Mouse (Mus musculus): ENCODE results near the gene Fzr1. TPM values are rescaled to one million over a fixed set of nuclear protein-coding genes. Genes with fewer than 3 reads are reported as not detected.

Gene Fzr1
- total and polyA plus RNA-seq, 3 experiments: 33.1 to 75.4 (median 44.5) TPM

- TF ChIP-seq MEF2A (IDR thresholded peaks at IDR 0.05; ENCODE audit: borderline replicate concordance, low read depth, low read length) (peak; percentile 53; the same call in 1 of the 2 replicates), TCF12 (IDR thresholded peaks at IDR 0.05; ENCODE audit: low read depth, low read length) (peak; percentile 51), MAX (IDR thresholded peaks at IDR 0.05; ENCODE audit: low read length) (peak; percentile 48; the same call in 1 of the 2 replicates), EP300 (IDR thresholded peaks at IDR 0.05; ENCODE audit: low read length) (no peak), SMC3 (IDR thresholded peaks at IDR 0.05; ENCODE audit: low read depth, low read length) (peak; percentile 51), POLR2AphosphoS2 (IDR thresholded peaks at IDR 0.05; ENCODE audit: low read depth, low read length) (no peak), USF2 (conservative IDR thresholded peaks at IDR 0.05; ENCODE audit: low read depth, low read length) (no peak), KAT2A (IDR thresholded peaks at IDR 0.05; ENCODE audit: insufficient replicate concordance, low read length) (peak; percentile 76; the same call in 1 of the 2 replicates), PAX5 (IDR thresholded peaks at IDR 0.05; ENCODE audit: low read length) (no peak), NELFE (IDR thresholded peaks at IDR 0.05; ENCODE audit: low read depth, low read length) (no peak)
Observed at GRCm38 (mm10) chr10:81350351-81351063, 27.8 kb downstream of the Fzr1 start, which contains the start of gene Hmg20b (continued).

DNA sequence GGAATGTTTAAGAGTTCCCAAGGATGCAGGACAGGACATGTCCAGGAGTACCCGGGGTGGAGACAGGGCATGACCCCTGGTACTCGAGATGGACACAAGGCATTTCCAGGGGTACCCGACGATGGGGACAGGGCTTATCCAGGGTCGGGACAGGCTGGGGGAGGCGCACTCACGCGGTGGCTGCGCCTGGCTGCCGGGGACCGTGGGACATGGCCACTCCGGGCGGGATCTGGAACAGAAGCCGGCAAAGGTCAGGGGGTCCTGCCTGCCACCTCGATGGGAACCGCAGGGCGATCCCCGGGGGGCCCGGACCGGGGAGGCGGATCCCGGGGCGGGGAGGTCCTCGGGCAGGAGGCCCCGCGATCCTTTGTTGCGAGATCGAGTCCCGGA lies 28.4 kb downstream of the Fzr1 start:
- TF ChIP-seq TCF12 (IDR thresholded peaks at IDR 0.05; ENCODE audit: low read depth, low read length): no peak
- peaks cover 7 to 36% of the 10 kb centered on the region in 2 experiments for H3K4me1 ChIP-seq (ENCODE audit: control insufficient read depth in 1 of 2, insufficient read depth in 2 of 2)
- 0 out of 2 replicates have a peak overlapping the region, but pooled peaks have one; percentile 2 for H3K27ac ChIP-seq (ENCODE audit: insufficient read depth, low read depth)
- H3K36me3 ChIP-seq (replicated peaks in 1 of 2; ENCODE audit: control insufficient read depth in 1 of 2, insufficient read depth in 1 of 2, low read length in 1 of 2): peaks cover 20 to 37% of the 10 kb centered on the region in 2 experiments
- in situ Hi-C loops (cut with MboI; ENCODE audit: low pct_ligation_motif_present, low pct_unique_long_range_greater_than_20kb, low sequenced_read_pairs): loop anchor here (10.0 kb wide), 1 partner anchor 155 kb away; no protein-coding TSS in a partner anchor
- H3K4me3 ChIP-seq (replicated peaks in 1 of 3; ENCODE audit: low read depth in 2 of 3, low read length in 2 of 3, poor library complexity in 1 of 3): peak overlapping the region; percentile 74 to 89 (median 80)
- no peaks in the 10 kb centered on the region for H3K79me2 ChIP-seq (replicated peaks; ENCODE audit: control insufficient read depth, extremely low read depth, insufficient read depth, poor library complexity, severe bottlenecking)
- dilution Hi-C loops (cut with MboI; ENCODE audit: extremely low pct_ligation_motif_present, extremely low pct_unique_long_range_greater_than_20kb, low sequenced_read_pairs): no loop called here
- no peak for DNase-seq (ENCODE audit: extremely low read depth)
- H3K27me3 ChIP-seq (replicated peaks): no peaks in the 10 kb centered on the region
- H3K9me3 ChIP-seq (replicated peaks; ENCODE audit: low read length): no peaks in the 10 kb centered on the region
- H3K9ac ChIP-seq (ENCODE audit: insufficient read depth, low read depth): peak overlapping the region; percentile 80
- H3K4me2 ChIP-seq (ENCODE audit: insufficient read depth, low read depth, poor library complexity, severe bottlenecking): peak overlapping the region; percentile 89

DNA sequence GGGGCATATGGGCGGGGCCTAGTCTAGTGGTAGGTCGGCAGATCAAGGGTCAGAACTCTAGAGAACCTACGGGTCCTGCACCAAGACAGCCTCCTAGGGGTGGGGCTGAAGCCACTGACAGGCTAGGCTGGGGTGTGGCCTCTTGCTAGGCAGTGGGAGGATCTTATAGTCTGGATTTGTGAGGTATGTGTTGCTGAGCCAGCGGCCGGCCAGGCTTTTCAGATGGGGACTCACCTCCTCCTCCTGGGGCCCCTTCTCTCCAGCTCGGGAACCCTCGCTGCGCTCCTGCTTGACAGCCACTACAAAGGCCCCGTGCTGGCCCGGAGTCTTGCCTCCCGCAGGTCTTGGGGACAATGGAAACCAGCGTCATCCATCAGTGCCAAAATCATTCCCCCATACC lies 29.2 kb downstream of the Fzr1 start:
- no peaks in the 10 kb centered on the region for H3K27me3 ChIP-seq (replicated peaks)
- no peaks in the 10 kb centered on the region for H3K79me2 ChIP-seq (replicated peaks; ENCODE audit: control insufficient read depth, extremely low read depth, insufficient read depth, poor library complexity, severe bottlenecking)
- H3K4me3 ChIP-seq (replicated peaks in 1 of 3; ENCODE audit: low read depth in 2 of 3, low read length in 2 of 3, poor library complexity in 1 of 3): peak overlapping the region; percentile 74 to 89 (median 80)
- no peaks in the 10 kb centered on the region for H3K9me3 ChIP-seq (replicated peaks; ENCODE audit: low read length)
- peak; percentile 70 for DNase-seq (ENCODE audit: extremely low read depth)
- H3K27ac ChIP-seq (ENCODE audit: insufficient read depth, low read depth): no peak overlapping the region
- dilution Hi-C loops (cut with MboI; ENCODE audit: extremely low pct_ligation_motif_present, extremely low pct_unique_long_range_greater_than_20kb, low sequenced_read_pairs) (no loop called here), in situ Hi-C loops (cut with MboI; ENCODE audit: low pct_ligation_motif_present, low pct_unique_long_range_greater_than_20kb, low sequenced_read_pairs) (no loop called here)
- H3K36me3 ChIP-seq (replicated peaks in 1 of 2; ENCODE audit: control insufficient read depth in 1 of 2, insufficient read depth in 1 of 2, low read length in 1 of 2): peaks cover 20 to 37% of the 10 kb centered on the region in 2 experiments
- peak overlapping the region; percentile 89 for H3K4me2 ChIP-seq (ENCODE audit: insufficient read depth, low read depth, poor library complexity, severe bottlenecking)
- H3K4me1 ChIP-seq (ENCODE audit: control insufficient read depth in 1 of 2, insufficient read depth in 2 of 2): peaks cover 7 to 37% of the 10 kb centered on the region in 2 experiments
- TF ChIP-seq RAD21 (IDR thresholded peaks at IDR 0.05; ENCODE audit: low read depth, low read length) (no peak), ZNF384 (IDR thresholded peaks at IDR 0.05; ENCODE audit: low read depth, low read length) (no peak), NELFE (IDR thresholded peaks at IDR 0.05; ENCODE audit: low read depth, low read length) (no peak), NRF1 (IDR thresholded peaks at IDR 0.05; ENCODE audit: low read depth, low read length) (no peak), CHD1 (IDR thresholded peaks at IDR 0.05; ENCODE audit: low read depth, low read length) (no peak), IRF4 (IDR thresholded peaks at IDR 0.05; ENCODE audit: low read depth, low read length) (no peak), MYC (IDR thresholded peaks at IDR 0.05; ENCODE audit: low read depth, low read length) (no peak), CTCF (conservative IDR thresholded peaks at IDR 0.05 in 1 of 2, IDR thresholded peaks at IDR 0.05 in 1 of 2; ENCODE audit: low read depth in 2 of 2, low read length in 2 of 2) (no peak), ELF1 (IDR thresholded peaks at IDR 0.05; ENCODE audit: low read depth, low read length) (no peak)
- H3K9ac ChIP-seq (ENCODE audit: insufficient read depth, low read depth): peak overlapping the region; percentile 80; the same call in 1 of the 2 replicates
